Mouse (Mus musculus) cortical plate, adult 2 months (tissue): Measurements from ENCODE around the gene Schip1.

Experiments
- CTCF ChIP-seq: fragments of 200-500 bp; IDR thresholded peaks from 2 replicates; pipeline ENCODE4 v1.5.1; 2011; ENCODE audit warnings: mild to moderate bottlenecking, control low read depth, low read length; ENCODE audit not compliant: insufficient read depth; ENCODE audit errors: extremely low read depth
- POLR2A ChIP-seq: fragments of 200-500 bp; IDR thresholded peaks from 2 replicates; pipeline ENCODE4 v1.6.1; 2011; ENCODE audit warnings: mild to moderate bottlenecking, low read length, control low read depth; ENCODE audit not compliant: insufficient read depth; ENCODE audit errors: extremely low read depth

DNA sequence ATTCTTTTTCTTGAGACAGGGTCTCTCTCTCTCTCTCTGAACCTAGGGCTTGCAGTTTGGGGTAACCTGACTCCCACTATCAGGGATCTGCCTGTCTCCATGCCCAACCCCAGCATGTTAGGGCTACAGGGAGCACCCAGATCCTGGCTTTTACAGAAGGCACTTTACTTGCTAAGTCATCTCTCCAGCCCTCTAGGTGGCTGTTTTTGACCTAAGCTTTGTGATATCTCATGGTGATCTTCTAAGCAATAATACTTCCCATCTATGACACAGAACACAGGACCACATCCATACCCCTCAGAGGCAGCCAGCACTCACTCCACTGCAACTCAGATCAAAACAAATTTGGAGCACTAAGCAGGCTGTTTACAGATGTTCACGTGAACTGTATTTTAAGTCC lies 427.5 kb downstream of the Schip1 start:
- TF ChIP-seq CTCF: no peak
- TF ChIP-seq POLR2A: no peak
